Mouse (Mus musculus): ENCODE data around the gene Polr2l. TPM values are rescaled to one million over a fixed set of nuclear protein-coding genes. Genes with fewer than 3 reads are reported as not detected.

Gene Polr2l
- polyA plus RNA-seq, 1 experiment from 2014 or later: 57.9 TPM

GRCm38 (mm10) chr7:141464603-141465201, 10.2 kb downstream of the Polr2l start:
- ATAC-seq: no peak
- H3K27ac ChIP-seq: no peak overlapping the region
- WGBS: 11% methylated on average over 38 of the region's 38 CpGs

DNA sequence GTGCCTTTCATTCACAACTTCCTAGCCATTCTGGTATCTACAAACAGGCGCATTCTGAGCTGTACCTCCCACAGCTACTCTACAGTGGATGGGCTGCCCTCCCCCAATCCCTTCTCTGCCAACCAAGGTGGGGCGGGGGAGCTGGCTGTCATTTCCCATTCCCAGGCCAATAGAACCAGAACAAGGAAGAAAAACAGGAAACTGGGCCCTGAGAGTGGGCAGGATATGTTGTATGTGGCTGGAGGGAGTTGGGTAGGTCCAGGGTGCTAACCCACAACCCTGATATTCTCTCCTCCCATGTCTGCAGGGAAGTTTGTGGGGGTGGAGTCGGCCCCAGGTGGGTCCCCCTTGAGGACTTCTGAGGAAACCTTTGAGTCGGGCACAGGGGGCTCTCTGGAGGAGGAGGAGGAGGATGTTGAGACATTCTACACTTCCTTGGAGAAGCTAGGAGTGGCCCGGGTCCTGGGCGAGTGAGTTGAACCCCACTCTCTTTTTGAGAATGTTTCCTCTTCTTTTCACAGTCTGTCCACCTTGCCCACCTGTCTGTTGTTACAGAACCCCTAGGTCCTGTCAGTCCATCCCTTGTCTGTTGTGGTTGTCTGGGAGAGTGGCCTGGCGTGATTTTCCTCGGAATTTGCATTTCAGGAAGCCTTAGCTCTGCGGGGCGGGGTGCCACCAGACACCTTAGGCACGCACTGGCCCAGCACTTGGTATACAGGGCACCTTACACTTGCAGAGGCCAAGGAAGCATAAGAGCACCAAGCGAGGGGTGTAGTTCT, 10.9 kb downstream of the Polr2l start:
- no peak overlapping the region for H3K27ac ChIP-seq
- H3K9me3 ChIP-seq: no peaks in the 10 kb centered on the region
- H3K27me3 ChIP-seq (replicated peaks): peaks cover 47% of the 10 kb centered on the region
- peak overlapping the region; percentile 5; the same call in 1 of the 2 replicates for H3K9ac ChIP-seq
- H3K4me2 ChIP-seq (replicated peaks): peak overlapping the region; percentile 52
- H3K36me3 ChIP-seq: peaks cover 5% of the 10 kb centered on the region
- 0 out of 2 replicates have a peak overlapping the region, but pooled peaks have one; percentile 11 for H3K4me3 ChIP-seq (replicated peaks)
- no peak for ATAC-seq
- peaks cover 53% of the 10 kb centered on the region for H3K4me1 ChIP-seq (replicated peaks)
- WGBS: 44% methylated on average over 12 of the region's 12 CpGs

More at GRCm38 (mm10) chr7:141464603-141465201, 10.2 kb downstream of the Polr2l start:
- Histone ChIP-seq H3K9me3 (no peaks in the 10 kb centered on the region), H3K4me3 (replicated peaks) (peak overlapping the region; percentile 11; the same call in 1 of the 2 replicates), H3K27me3 (replicated peaks) (peaks cover 47% of the 10 kb centered on the region), H3K4me2 (replicated peaks) (peak overlapping the region; percentile 52), H3K9ac (peak overlapping the region; percentile 27; the same call in 1 of the 2 replicates), H3K4me1 (replicated peaks) (peaks cover 60% of the 10 kb centered on the region), H3K36me3 (0 out of 2 replicates have a peak, but pooled peaks cover under 1% of the 10 kb centered on the region)

DNA sequence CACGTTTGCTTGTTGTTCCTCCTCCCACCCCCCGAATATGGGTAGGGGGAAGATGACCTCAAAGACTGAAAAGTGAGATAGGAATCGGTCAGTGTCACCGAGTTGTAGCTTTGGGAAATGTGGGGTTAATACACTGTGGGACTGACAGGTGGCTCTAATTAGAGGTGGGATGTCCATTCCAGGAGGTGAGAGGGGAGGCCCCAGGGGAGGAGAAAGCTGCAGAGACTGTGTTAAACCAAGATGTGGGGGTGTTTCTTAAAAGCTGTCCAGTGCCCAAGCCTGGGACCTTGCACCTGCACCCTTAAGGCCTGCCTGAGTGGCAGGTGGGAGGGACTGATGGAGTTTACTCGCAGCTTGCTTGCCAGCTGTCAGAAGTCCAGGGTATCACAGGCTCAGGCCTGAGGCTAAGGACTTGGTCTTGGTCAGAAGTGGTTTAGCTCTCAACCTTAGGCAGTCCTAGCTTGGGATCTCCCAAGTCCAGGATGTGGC, 12.6 kb downstream of the Polr2l start:
- Histone ChIP-seq H3K4me2 (replicated peaks) (peak overlapping the region; percentile 92), H3K4me1 (replicated peaks) (peaks cover 44% of the 10 kb centered on the region), H3K27me3 (replicated peaks) (peaks cover 47% of the 10 kb centered on the region), H3K27ac (peak overlapping the region; percentile 56; the same call in 1 of the 2 replicates), H3K4me3 (replicated peaks) (peak overlapping the region; percentile 49), H3K9me3 (no peaks in the 10 kb centered on the region), H3K36me3 (peaks cover 5% of the 10 kb centered on the region), H3K9ac (peak overlapping the region; percentile 62)
- 16% methylated on average over 5 of the region's 5 CpGs for WGBS
- no peak for ATAC-seq

DNA sequence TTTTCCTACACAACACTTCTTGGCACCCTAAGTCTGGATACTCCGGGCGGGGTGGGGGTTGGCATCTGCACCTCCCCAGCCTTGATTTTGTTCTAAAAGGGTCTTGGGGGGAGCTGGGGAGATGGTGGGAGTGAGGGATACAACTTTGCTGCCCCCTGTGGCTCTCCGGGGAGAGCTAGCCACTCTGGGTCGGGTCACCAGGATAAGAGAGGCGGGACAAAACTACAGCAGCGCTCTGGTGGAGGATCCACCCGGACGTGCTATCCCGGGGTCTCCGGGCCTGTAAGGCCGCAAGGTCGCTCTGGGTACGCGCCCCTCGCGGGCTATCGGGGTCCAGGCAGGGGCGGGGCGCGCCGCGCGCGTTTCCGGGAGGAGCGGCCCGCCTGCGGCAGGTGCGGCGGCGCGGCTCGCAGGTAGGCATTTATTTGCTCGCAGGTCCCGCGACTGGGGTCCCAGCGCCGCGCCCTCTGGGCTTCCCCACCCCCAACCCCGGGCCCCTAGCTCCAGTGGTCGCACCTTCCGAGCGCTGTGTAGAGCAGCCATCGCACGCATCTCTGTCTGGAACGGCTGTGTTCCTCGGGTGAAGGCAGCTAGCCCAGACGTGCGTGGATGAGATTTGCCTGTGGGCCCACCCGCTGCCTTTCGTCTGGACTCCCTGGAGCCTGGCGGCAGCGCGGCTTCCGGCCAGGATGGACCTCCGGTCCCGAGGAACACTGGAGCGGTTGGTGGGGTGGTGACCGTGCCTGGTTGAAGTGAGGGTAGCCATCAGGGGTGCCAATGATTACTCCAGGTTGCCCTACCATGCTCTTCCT, 13.2 kb downstream of the Polr2l start:
- H3K27ac ChIP-seq: peak overlapping the region; percentile 56
- peaks cover 5% of the 10 kb centered on the region for H3K36me3 ChIP-seq
- peak; percentile 18 for ATAC-seq
- whole genome bisulfite sequencing: 2% methylated on average over 59 of the region's 59 CpGs
- H3K4me3 ChIP-seq (replicated peaks): peak overlapping the region; percentile 49
- H3K27me3 ChIP-seq (replicated peaks): peaks cover 45% of the 10 kb centered on the region
- peaks cover 40% of the 10 kb centered on the region for H3K4me1 ChIP-seq (replicated peaks)
- no peaks in the 10 kb centered on the region for H3K9me3 ChIP-seq
- H3K9ac ChIP-seq: peak overlapping the region; percentile 62
- peak overlapping the region; percentile 92 for H3K4me2 ChIP-seq (replicated peaks)

GRCm38 (mm10) chr7:141460391-141461113, 14.4 kb downstream of the Polr2l start, which contains the start of gene Cracr2b:
Cracr2b (plus strand) TSS chr7:141461094.
- no peaks in the 10 kb centered on the region for H3K9me3 ChIP-seq
- ATAC-seq: no peak
- peaks cover 5% of the 10 kb centered on the region for H3K36me3 ChIP-seq
- peak within 1 kb of the TSS; percentile 49 for H3K4me3 ChIP-seq (replicated peaks)
- WGBS: 53% methylated on average over 15 of the region's 15 CpGs
- H3K4me1 ChIP-seq (replicated peaks): peaks cover 45% of the 10 kb centered on the region
- peak within 1 kb of the TSS; percentile 92 for H3K4me2 ChIP-seq (replicated peaks)
- H3K27ac ChIP-seq: peak within 1 kb of the TSS; percentile 56
- H3K27me3 ChIP-seq (replicated peaks): peaks cover 43% of the 10 kb centered on the region
- H3K9ac ChIP-seq: peak within 1 kb of the TSS; percentile 62

DNA sequence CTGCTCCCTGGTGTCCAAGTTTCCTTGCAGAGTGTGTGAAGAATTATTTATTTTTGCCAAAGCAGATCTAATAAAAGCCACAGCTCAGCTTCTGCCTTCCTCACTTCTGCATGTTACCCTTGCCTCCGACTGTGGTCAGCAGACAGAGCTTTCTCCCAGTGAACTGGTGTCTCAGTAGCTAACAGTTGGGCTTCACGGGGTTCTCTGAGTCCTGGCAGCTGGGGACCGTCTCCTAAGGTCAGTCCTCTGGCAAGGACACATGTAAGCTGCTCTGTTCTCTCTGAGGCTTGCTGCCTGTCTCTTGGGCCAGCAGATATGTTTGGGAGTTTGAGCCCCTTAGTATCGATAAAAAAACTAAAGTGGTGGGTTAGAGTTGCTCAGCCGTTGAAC, 14.9 kb downstream of the Polr2l start:
- Histone ChIP-seq H3K36me3 (peaks cover 5% of the 10 kb centered on the region), H3K27me3 (replicated peaks) (peaks cover 41% of the 10 kb centered on the region), H3K4me3 (replicated peaks) (no peak overlapping the region), H3K4me2 (replicated peaks) (no peak overlapping the region), H3K9ac (no peak overlapping the region), H3K4me1 (replicated peaks) (peaks cover 43% of the 10 kb centered on the region), H3K9me3 (no peaks in the 10 kb centered on the region), H3K27ac (peak overlapping the region; percentile 15; the same call in 1 of the 2 replicates)
- WGBS: 50% methylated on average over 5 of the region's 5 CpGs
- no peak for ATAC-seq

DNA sequence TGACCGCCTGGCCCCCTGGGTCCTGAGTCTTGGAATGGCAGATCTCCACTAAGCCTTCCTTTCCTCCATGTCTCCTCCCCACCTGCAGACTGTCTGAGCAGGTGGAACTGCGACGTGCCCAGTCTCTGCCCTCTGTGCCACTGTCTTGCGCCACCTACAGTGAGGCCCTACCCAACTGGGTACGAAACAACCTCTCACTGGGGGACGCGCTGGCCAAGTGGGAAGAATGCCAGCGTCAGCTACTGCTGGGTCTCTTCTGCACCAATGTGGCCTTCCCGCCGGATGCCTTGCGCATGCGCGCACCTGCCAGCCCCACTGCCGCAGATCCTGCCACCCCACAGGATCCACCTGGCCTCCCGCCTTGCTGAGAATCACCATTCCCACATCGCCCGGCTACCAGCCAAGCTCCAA, 15.6 kb downstream of the Polr2l start:
- H3K9ac ChIP-seq: no peak overlapping the region
- H3K36me3 ChIP-seq: peaks cover 5% of the 10 kb centered on the region
- no peak overlapping the region for H3K27ac ChIP-seq
- ATAC-seq: no peak
- H3K27me3 ChIP-seq (replicated peaks): peaks cover 35% of the 10 kb centered on the region
- no peak overlapping the region for H3K4me3 ChIP-seq (replicated peaks)
- H3K4me1 ChIP-seq (replicated peaks): peaks cover 43% of the 10 kb centered on the region
- H3K4me2 ChIP-seq (replicated peaks): no peak overlapping the region
- 90% methylated on average over 17 of the region's 17 CpGs for WGBS
- no peaks in the 10 kb centered on the region for H3K9me3 ChIP-seq

- Histone ChIP-seq H3K27ac (no peak overlapping the region), H3K4me3 (replicated peaks) (no peak overlapping the region), H3K9ac (no peak overlapping the region), H3K27me3 (replicated peaks) (peaks cover 28% of the 10 kb centered on the region), H3K9me3 (no peaks in the 10 kb centered on the region), H3K36me3 (peaks cover 5% of the 10 kb centered on the region), H3K4me2 (replicated peaks) (no peak overlapping the region), H3K4me1 (replicated peaks) (peaks cover 42% of the 10 kb centered on the region)
- ATAC-seq: no peak
- WGBS: 92% methylated on average over 11 of the region's 11 CpGs
Observed at GRCm38 (mm10) chr7:141458661-141459060, 16.3 kb downstream of the Polr2l start.

DNA sequence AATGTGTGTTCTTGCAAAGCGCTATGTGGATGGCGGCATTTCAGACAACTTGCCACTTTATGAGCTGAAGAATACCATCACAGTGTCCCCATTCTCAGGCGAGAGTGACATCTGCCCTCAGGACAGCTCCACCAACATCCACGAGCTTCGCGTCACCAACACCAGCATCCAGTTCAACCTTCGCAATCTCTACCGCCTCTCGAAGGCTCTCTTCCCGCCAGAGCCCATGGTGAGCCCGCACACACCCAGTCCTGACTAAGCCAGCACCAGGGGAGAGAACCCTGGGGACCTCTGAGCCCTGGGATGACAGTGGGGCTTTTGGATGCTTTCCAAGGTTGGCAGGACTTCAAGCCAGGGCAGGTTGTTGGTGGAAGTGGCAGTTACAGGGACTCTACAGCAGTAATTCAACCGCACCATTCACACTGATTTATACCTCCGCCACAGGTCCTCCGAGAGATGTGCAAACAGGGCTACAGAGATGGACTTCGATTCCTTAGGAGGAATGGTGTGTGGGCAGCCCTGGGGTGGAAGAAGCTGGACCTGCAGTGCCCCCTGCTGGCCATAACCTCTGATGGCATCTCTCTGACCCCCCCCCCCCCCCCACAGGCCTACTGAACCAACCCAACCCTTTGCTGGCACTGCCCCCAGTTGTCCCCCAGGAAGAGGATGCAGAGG, 16.8 kb downstream of the Polr2l start:
- no peak for ATAC-seq
- WGBS: 77% methylated on average over 15 of the region's 15 CpGs
- no peak overlapping the region for H3K9ac ChIP-seq
- H3K27ac ChIP-seq: no peak overlapping the region
- H3K4me2 ChIP-seq (replicated peaks): no peak overlapping the region
- no peaks in the 10 kb centered on the region for H3K9me3 ChIP-seq
- peaks cover 5% of the 10 kb centered on the region for H3K36me3 ChIP-seq
- H3K4me3 ChIP-seq (replicated peaks): no peak overlapping the region
- H3K27me3 ChIP-seq (replicated peaks): peaks cover 23% of the 10 kb centered on the region
- H3K4me1 ChIP-seq (replicated peaks): peaks cover 42% of the 10 kb centered on the region

GRCm38 (mm10) chr7:141457236-141457635, 17.7 kb downstream of the Polr2l start:
- peaks cover 5% of the 10 kb centered on the region for H3K36me3 ChIP-seq
- WGBS: 92% methylated on average over 14 of the region's 14 CpGs
- H3K9ac ChIP-seq: no peak overlapping the region
- H3K9me3 ChIP-seq: no peaks in the 10 kb centered on the region
- ATAC-seq: no peak
- no peak overlapping the region for H3K27ac ChIP-seq
- peaks cover 15% of the 10 kb centered on the region for H3K27me3 ChIP-seq (replicated peaks)
- no peak overlapping the region for H3K4me2 ChIP-seq (replicated peaks)
- H3K4me1 ChIP-seq (replicated peaks): peaks cover 42% of the 10 kb centered on the region
- H3K4me3 ChIP-seq (replicated peaks): no peak overlapping the region

GRCm38 (mm10) chr7:141456739-141457138, 18.2 kb downstream of the Polr2l start:
- no peak overlapping the region for H3K4me3 ChIP-seq (replicated peaks)
- no peak for ATAC-seq

More at GRCm38 (mm10) chr7:141456739-141457138, 18.2 kb downstream of the Polr2l start:
- H3K4me2 ChIP-seq (replicated peaks): peak overlapping the region; percentile 95; the same call in 1 of the 2 replicates
- WGBS: 89% methylated on average over 6 of the region's 6 CpGs
- H3K27me3 ChIP-seq (replicated peaks): peaks cover 10% of the 10 kb centered on the region
- H3K36me3 ChIP-seq: peaks cover 10% of the 10 kb centered on the region
- no peak overlapping the region for H3K9ac ChIP-seq
- no peaks in the 10 kb centered on the region for H3K9me3 ChIP-seq
- H3K27ac ChIP-seq: no peak overlapping the region
- H3K4me1 ChIP-seq (replicated peaks): peaks cover 37% of the 10 kb centered on the region
